Mouse (Mus musculus) midbrain, embryonic 15.5 days (tissue): ENCODE results near the gene Prkn. TPM values are rescaled to one million over a fixed set of nuclear protein-coding genes. Genes with fewer than 3 reads are reported as not detected.

Source experiments
- ATAC-seq: fragments of 200-750 bp; cut with Nextera tagmentation; replicated peaks from 2 replicates; pipeline ENCODE4 v1.8.0; 2017; ENCODE audit warnings: moderate TSS enrichment
- H3K27ac ChIP-seq: fragments of 300-500 bp; sonication (generic); 2 replicates; pipeline ENCODE4 v1.5.1; 2015; ENCODE audit warnings: mild to moderate bottlenecking, inconsistent platforms
- H3K27me3 ChIP-seq: fragments of 300-500 bp; sonication (generic); replicated peaks from 2 replicates; pipeline ENCODE4 v1.6.1; 2015; ENCODE audit warnings: inconsistent platforms
- H3K36me3 ChIP-seq: fragments of 300-500 bp; sonication (generic); replicated peaks from 2 replicates; pipeline ENCODE4 v1.6.1; 2015; ENCODE audit warnings: inconsistent platforms
- H3K4me1 ChIP-seq: fragments of 300-500 bp; sonication (generic); 2 replicates; pipeline ENCODE4 v1.6.1; 2015; ENCODE audit warnings: inconsistent platforms
- H3K4me2 ChIP-seq: fragments of 300-500 bp; sonication (generic); 2 replicates; pipeline ENCODE4 v1.6.1; 2015; ENCODE audit warnings: inconsistent platforms, mild to moderate bottlenecking, moderate library complexity
- H3K4me3 ChIP-seq: fragments of 300-500 bp; sonication (generic); 2 replicates; pipeline ENCODE4 v1.5.1; 2015; ENCODE audit warnings: mild to moderate bottlenecking, inconsistent platforms
- H3K9ac ChIP-seq: fragments of 300-500 bp; sonication (generic); 2 replicates; pipeline ENCODE4 v1.6.1; 2015; ENCODE audit warnings: mild to moderate bottlenecking, inconsistent platforms
- H3K9me3 ChIP-seq: fragments of 300-500 bp; sonication (generic); 2 replicates; pipeline ENCODE4 v1.6.1; 2016; ENCODE audit warnings: inconsistent platforms
- WGBS: fragments of 180-500 bp; shearing (Covaris S2); methylation state at CpG from one replicate; pipeline ENCODE4 v1.1.7; 2015; ENCODE audit warnings: mixed read lengths; 5-methylcytosine and 5-hydroxymethylcytosine counted together
- polyA plus RNA-seq: library from polyadenylated mRNA; unstranded; fragments of >200 nt; fragmentation: Nextera tagmentation; extraction: Ambion mirVana; gene quantifications from 2 replicates; pipeline ENCODE4 v1.2.1, GENCODE M21; 2015

The Prkn gene
- polyA plus RNA-seq, 1 experiment from 2014 or later: 4.8 TPM

GRCm38 (mm10) chr17:11432593-11432992, 592.4 kb downstream of the Prkn start:
- ATAC-seq: no peak
- 0 out of 2 replicates have a peak, but pooled peaks cover 2% of the 10 kb centered on the region for H3K4me1 ChIP-seq
- H3K27me3 ChIP-seq: no peaks in the 10 kb centered on the region
- H3K9me3 ChIP-seq: no peaks in the 10 kb centered on the region
- no peak overlapping the region for H3K9ac ChIP-seq
- no peak overlapping the region for H3K4me2 ChIP-seq
- no peaks in the 10 kb centered on the region for H3K36me3 ChIP-seq
- WGBS: 92% methylated on average over 2 of the region's 2 CpGs
- no peak overlapping the region for H3K27ac ChIP-seq
- H3K4me3 ChIP-seq: no peak overlapping the region

DNA sequence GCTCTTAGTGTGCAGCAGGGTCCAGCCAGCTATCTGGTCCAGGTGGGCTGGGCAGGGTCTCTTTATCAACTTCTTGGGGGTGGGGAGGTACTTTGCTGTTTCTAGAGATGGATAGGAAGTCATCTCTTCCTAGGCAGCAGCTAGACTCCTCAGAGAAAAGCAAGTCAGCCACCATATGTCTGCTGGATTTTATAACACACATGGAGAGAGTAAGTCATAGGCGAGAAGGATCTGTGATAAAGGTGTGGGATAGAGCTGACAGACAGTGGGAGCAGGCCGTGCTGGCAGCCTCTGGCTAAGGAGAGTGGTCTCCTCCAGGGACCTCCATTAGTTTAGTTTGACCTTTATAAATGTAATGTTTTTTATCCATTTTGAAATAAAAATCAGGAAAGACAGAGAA, 622.5 kb downstream of the Prkn start:
- H3K9ac ChIP-seq: no peak overlapping the region
- whole genome bisulfite sequencing: 74% methylated on average over 2 of the region's 2 CpGs
- H3K36me3 ChIP-seq: no peaks in the 10 kb centered on the region
- no peak overlapping the region for H3K27ac ChIP-seq
- H3K27me3 ChIP-seq: no peaks in the 10 kb centered on the region
- no peak for ATAC-seq
- H3K4me3 ChIP-seq: no peak overlapping the region
- H3K4me2 ChIP-seq: no peak overlapping the region
- H3K4me1 ChIP-seq: peaks cover 5% of the 10 kb centered on the region
- H3K9me3 ChIP-seq: no peaks in the 10 kb centered on the region

GRCm38 (mm10) chr17:11466095-11466494, 625.9 kb downstream of the Prkn start:
- Histone ChIP-seq H3K27ac (no peak overlapping the region), H3K4me3 (no peak overlapping the region), H3K27me3 (no peaks in the 10 kb centered on the region), H3K36me3 (no peaks in the 10 kb centered on the region), H3K9ac (no peak overlapping the region), H3K4me1 (peaks cover 5% of the 10 kb centered on the region), H3K9me3 (no peaks in the 10 kb centered on the region), H3K4me2 (no peak overlapping the region)
- ATAC-seq: no peak
- 67% methylated on average over 2 of the region's 2 CpGs for WGBS

GRCm38 (mm10) chr17:11468624-11469023, 628.4 kb downstream of the Prkn start:
- ATAC-seq: no peak
- no peaks in the 10 kb centered on the region for H3K9me3 ChIP-seq

DNA sequence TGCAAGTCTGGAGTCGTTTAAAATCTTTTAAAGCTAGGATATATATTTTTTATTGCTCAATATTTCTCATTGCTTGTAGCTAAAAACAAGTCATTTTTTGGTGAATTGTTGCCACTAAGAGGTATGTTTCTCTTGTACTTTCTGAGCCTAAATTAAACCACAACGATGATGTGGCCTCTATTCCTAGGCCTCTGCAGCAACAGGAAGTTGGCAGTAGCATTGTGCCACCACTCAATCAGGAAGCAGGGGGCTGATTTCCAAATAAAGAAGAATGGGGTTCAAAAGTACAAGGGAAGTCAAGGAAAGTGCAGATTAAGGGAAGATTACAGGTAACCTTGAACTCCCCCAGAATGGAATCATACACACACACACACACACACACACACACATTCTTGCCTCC, 642.8 kb downstream of the Prkn start:
- H3K27me3 ChIP-seq: no peaks in the 10 kb centered on the region
- ATAC-seq: no peak
- WGBS: 77% methylated on average over 2 of the region's 2 CpGs

More at GRCm38 (mm10) chr17:11468624-11469023, 628.4 kb downstream of the Prkn start:
- WGBS: 76% methylated on average over 2 of the region's 2 CpGs
- Histone ChIP-seq H3K27ac (no peak overlapping the region), H3K4me3 (no peak overlapping the region), H3K36me3 (no peaks in the 10 kb centered on the region), H3K9ac (no peak overlapping the region), H3K4me1 (0 out of 2 replicates have a peak, but pooled peaks cover 3% of the 10 kb centered on the region), H3K4me2 (no peak overlapping the region), H3K27me3 (no peaks in the 10 kb centered on the region)

DNA sequence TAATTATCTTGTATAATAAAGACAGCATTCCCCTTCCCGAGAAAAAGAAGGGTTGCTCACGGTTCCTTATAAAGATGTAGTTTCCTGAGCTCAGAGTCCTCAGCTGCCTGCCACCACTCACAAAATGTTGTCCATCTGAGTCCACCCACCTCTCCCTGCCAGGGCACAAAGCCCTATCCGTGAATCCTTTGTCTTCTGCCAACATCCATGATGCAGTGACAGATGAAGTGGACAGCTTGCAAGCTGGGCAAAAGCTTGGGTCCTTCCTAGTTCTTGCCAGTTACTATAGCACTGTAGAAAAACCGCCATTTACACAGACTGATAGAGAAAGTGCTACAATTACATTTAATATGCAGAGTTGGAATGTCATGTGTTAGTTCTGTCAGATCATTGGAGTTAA, 649.9 kb downstream of the Prkn start:
- no peak overlapping the region for H3K9ac ChIP-seq
- no peaks in the 10 kb centered on the region for H3K36me3 ChIP-seq
- H3K4me1 ChIP-seq: no peaks in the 10 kb centered on the region
- H3K4me2 ChIP-seq: no peak overlapping the region
- no peak for ATAC-seq
- H3K27ac ChIP-seq: no peak overlapping the region
- no peaks in the 10 kb centered on the region for H3K27me3 ChIP-seq
- WGBS: 73% methylated on average over 4 of the region's 4 CpGs
- H3K9me3 ChIP-seq: no peaks in the 10 kb centered on the region
- H3K4me3 ChIP-seq: no peak overlapping the region

More for the DNA sequence above, 642.8 kb downstream of the Prkn start:
- H3K4me3 ChIP-seq: no peak overlapping the region
- H3K4me1 ChIP-seq: no peaks in the 10 kb centered on the region
- H3K9me3 ChIP-seq: no peaks in the 10 kb centered on the region
- no peaks in the 10 kb centered on the region for H3K36me3 ChIP-seq
- no peak overlapping the region for H3K4me2 ChIP-seq
- no peak overlapping the region for H3K27ac ChIP-seq
- H3K9ac ChIP-seq: no peak overlapping the region

DNA sequence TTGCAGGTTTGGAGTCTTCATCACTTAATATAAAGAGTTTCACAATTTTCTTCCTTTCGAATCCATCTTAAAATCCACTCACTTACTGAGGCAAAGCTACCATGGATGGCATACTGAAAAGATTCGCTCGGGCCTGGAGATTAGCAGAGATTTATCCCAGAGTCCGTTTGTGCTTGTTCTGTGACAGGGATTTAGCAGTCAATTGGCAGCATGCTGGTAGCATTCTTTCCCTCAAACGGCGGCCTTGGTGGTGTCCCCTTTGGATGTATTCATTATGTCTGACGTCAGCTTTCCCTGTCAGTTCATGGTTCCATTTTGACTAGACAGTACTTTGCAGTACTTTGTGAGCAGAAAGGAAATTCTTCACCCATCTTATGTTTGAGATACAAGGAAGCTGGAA, 662.4 kb downstream of the Prkn start:
- ATAC-seq: no peak
- Histone ChIP-seq H3K4me2 (no peak overlapping the region), H3K4me3 (no peak overlapping the region), H3K36me3 (no peaks in the 10 kb centered on the region), H3K9ac (no peak overlapping the region), H3K4me1 (no peaks in the 10 kb centered on the region), H3K9me3 (no peaks in the 10 kb centered on the region), H3K27me3 (peaks cover 3% of the 10 kb centered on the region; the same call in 1 of the 2 replicates), H3K27ac (no peak overlapping the region)
- WGBS: 21% methylated on average over 7 of the region's 7 CpGs

DNA sequence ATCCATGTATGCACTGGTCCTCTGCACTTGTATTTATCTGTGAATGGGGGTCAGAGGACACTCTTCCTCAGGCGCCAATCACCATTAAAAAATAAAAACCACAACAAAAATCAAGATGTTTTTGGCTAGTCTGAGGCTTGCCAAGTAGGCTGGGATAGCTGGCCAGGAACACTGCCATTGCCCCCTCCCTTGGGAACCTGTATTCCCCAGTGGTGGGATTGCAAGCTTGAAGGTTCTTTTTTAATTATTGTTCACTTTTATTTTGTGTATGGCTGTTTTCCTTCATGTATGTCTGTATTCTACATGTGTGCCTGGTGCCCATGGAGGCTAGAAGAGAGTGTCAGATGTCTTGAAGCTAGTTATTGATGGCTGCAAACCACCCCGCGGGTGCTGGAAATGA, 664.3 kb downstream of the Prkn start:
- no peak overlapping the region for H3K4me3 ChIP-seq
- H3K4me1 ChIP-seq: 0 out of 2 replicates have a peak, but pooled peaks cover under 1% of the 10 kb centered on the region
- H3K36me3 ChIP-seq: no peaks in the 10 kb centered on the region
- no peak for ATAC-seq
- no peak overlapping the region for H3K27ac ChIP-seq
- no peaks in the 10 kb centered on the region for H3K9me3 ChIP-seq
- H3K9ac ChIP-seq: no peak overlapping the region
- no peak overlapping the region for H3K4me2 ChIP-seq
- peaks cover 3% of the 10 kb centered on the region; the same call in 1 of the 2 replicates for H3K27me3 ChIP-seq
- WGBS: 88% methylated on average over 3 of the region's 3 CpGs

GRCm38 (mm10) chr17:11507082-11507481, 666.9 kb downstream of the Prkn start:
- 83% methylated on average over 3 of the region's 3 CpGs for WGBS
- no peak overlapping the region for H3K27ac ChIP-seq
- H3K4me3 ChIP-seq: no peak overlapping the region
- H3K4me1 ChIP-seq: 0 out of 2 replicates have a peak, but pooled peaks cover 5% of the 10 kb centered on the region
- H3K27me3 ChIP-seq: peaks cover 3% of the 10 kb centered on the region; the same call in 1 of the 2 replicates
- ATAC-seq: no peak
- H3K36me3 ChIP-seq: no peaks in the 10 kb centered on the region
- H3K9me3 ChIP-seq: no peaks in the 10 kb centered on the region
- H3K4me2 ChIP-seq: no peak overlapping the region
- H3K9ac ChIP-seq: no peak overlapping the region

GRCm38 (mm10) chr17:11510081-11510480, 669.9 kb downstream of the Prkn start:
- Histone ChIP-seq H3K4me3 (no peak overlapping the region), H3K9ac (no peak overlapping the region), H3K27ac (no peak overlapping the region), H3K27me3 (no peaks in the 10 kb centered on the region; the same call in 1 of the 2 replicates), H3K4me1 (0 out of 2 replicates have a peak, but pooled peaks cover 5% of the 10 kb centered on the region), H3K36me3 (no peaks in the 10 kb centered on the region), H3K9me3 (no peaks in the 10 kb centered on the region), H3K4me2 (no peak overlapping the region)
- no peak for ATAC-seq
- 43% methylated on average over 7 of the region's 7 CpGs for WGBS

DNA sequence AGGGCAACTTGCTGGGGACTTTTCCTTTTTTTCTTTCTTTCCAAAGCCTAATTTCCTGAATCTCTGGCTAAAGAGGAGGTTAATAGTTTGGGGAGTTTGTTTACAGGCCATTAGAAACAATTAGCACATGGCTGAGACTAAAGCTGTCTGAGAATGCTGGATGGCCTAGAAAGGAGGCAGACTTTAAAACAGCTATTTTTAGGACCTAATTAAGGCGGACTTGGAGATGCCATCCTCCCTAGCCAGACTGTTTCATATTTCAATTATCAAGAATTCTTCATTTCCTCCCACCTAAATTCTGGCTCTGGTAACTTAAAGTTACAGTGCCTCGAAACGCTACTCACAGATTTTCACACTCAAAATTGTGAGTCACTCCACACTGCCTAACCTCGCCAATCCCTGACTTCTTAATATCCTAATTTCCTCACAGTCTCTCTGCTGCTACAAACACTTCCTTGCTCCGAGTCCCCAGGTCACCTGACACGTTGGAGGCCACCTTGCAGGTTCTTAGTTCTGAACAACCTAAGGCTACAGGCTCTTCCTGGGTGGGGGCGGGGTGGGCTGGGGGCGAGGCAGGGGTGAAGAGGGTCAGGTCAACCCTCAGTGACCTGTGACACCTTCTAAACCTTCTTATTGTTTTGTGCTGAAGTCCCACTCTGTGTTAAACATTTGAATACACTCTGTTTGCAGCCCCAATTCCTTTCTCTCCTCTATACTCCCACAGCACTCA, 674.0 kb downstream of the Prkn start:
- Histone ChIP-seq H3K9ac (no peak overlapping the region), H3K27me3 (no peaks in the 10 kb centered on the region), H3K36me3 (no peaks in the 10 kb centered on the region), H3K9me3 (no peaks in the 10 kb centered on the region), H3K27ac (no peak overlapping the region), H3K4me3 (no peak overlapping the region), H3K4me1 (0 out of 2 replicates have a peak, but pooled peaks cover 5% of the 10 kb centered on the region), H3K4me2 (no peak overlapping the region)
- no peak for ATAC-seq
- WGBS: 46% methylated on average over 8 of the region's 8 CpGs

GRCm38 (mm10) chr17:11515619-11516018, 675.4 kb downstream of the Prkn start:
- Histone ChIP-seq H3K36me3 (no peaks in the 10 kb centered on the region), H3K27me3 (no peaks in the 10 kb centered on the region), H3K4me3 (no peak overlapping the region), H3K9ac (no peak overlapping the region), H3K4me1 (no peaks in the 10 kb centered on the region), H3K4me2 (no peak overlapping the region), H3K9me3 (no peaks in the 10 kb centered on the region), H3K27ac (no peak overlapping the region)
- ATAC-seq: no peak
- 94% methylated on average over 4 of the region's 4 CpGs for WGBS

- no peak for ATAC-seq
- H3K4me2 ChIP-seq: no peak overlapping the region
- 88% methylated on average over 7 of the region's 7 CpGs for WGBS
- H3K9me3 ChIP-seq: no peaks in the 10 kb centered on the region
- no peak overlapping the region for H3K27ac ChIP-seq
- H3K27me3 ChIP-seq: no peaks in the 10 kb centered on the region
- H3K9ac ChIP-seq: no peak overlapping the region
- H3K36me3 ChIP-seq: no peaks in the 10 kb centered on the region
- no peaks in the 10 kb centered on the region for H3K4me1 ChIP-seq
- H3K4me3 ChIP-seq: no peak overlapping the region
Observed at GRCm38 (mm10) chr17:11516165-11516564, 676.0 kb downstream of the Prkn start.
